Mouse (Mus musculus): ENCODE data around the gene Polr2l.
"Not testable (repeated sequence)": the region's sequence is repeated elsewhere in the genome, so short reads cannot be mapped to it uniquely, and the experiment has no call there.

The Polr2l gene

GRCm38 (mm10) chr7:141447110-141447991 is 27.6 kb downstream of the Polr2l start, which contains the start of gene Rplp2:
Rplp2 (plus strand) TSS chr7:141447370.
- peak; percentile 96 for DNase-seq

DNA sequence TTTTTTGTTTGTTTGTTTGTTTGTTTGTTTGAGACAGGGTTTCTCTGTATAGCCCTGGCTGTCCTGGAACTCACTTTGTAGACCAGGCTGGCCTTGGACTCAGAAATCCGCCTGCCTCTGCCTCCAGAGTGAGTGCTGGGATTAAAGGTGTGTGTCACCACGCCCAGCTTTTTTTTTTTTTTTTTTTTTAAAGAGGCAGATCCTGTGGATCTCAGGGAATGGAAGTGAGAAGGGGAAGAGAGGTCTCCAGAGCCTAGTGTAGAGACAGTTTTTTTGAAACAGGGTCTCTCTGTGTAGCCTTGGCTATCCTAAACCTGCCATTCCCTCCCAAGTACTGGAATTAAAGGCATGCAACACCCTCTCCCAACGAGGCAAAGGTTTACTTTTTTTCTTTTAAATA is 28.6 kb downstream of the Polr2l start:
- DNase-seq = not testable (repeated sequence)

DNA sequence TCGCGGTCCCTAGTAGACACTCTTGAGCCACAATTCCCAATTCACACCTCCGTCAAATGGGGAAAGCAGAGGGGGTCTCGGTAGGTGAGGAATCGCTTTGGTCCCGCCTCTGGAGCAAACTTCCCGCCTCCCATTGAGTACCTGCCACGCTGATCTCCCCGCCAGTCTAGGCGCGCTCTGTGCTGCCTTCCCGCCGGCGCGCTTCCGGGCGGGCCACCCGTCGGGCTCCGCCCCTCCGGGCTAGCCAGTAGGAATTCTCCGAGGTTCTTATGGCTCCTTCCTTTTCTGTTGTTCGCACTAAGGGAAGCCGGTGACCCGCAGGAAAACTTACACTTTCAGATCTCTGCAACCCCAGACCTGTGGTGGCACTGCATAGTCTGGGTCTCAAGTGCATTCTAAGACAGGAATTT is 31.1 kb downstream of the Polr2l start, which contains the start of gene Pidd1:
Pidd1 (minus strand) TSS at position 198 of the 410 bp plus-strand sequence.
- DNase-seq = peak; percentile 84

DNA sequence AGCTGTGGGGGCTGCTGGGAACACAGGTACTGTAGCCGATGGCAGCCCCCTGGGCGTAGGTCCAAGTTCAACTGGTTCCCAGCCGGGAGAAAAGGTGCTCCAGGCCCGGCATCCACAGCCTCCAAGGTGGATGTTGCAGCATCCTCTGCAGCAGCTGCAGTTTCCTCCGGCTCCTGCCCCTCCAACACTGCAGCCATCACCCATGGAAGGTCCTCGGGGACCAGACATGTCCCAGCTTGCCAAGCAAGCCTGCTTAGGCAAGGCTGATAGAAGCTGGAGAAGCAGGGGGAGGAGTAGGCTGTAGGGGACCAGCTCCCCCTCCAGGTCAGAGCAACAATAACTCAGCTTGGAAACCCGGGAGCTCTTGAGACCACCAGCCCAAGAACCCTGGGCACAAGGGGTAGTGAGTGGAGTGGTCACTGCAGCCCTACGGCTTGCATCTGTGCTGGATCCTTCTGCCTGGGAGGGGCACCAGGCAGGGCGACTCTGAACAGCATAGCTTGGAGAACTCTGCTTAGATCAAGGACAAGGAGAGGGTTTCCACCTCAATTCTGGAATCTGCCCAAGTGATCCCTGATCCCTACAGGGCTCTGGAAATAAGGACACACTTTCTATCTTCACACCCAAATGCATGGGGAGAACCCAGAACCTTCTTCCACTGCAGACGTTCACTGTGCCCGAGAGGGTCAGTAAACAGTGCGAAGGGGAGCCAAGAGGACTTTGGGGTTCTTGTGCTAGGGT is 31.7 kb downstream of the Polr2l start:
- peak; percentile 47 for DNase-seq

- no peak for DNase-seq
These were observed 32.7 kb downstream of the Polr2l start for GRCm38 (mm10) chr7:141442199-141442598.

- no peak for DNase-seq
These were observed 33.5 kb downstream of the Polr2l start for GRCm38 (mm10) chr7:141441460-141441859.

DNA sequence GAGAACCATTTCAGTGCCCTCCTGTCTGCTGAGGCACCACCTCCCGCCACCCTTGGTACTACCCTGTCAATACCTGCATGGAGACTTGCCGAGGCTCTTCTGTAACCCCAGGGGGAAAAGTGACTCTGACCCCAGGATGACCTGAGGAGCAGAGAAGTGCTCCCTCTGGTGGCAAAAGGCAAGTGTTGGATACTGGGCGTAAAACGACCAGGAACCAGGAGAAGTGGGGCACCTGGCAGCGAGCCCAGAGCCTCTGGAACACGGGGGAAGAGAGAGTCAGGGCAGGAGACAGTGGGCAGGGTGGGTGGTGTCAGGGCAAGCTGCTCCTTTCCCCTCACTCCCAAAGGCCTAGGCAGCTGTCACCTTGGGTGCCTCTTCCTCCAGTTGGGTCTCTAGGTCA is 34.3 kb downstream of the Polr2l start:
- peak; percentile 84 for DNase-seq

- DNase-seq = no peak
These were observed 35.1 kb downstream of the Polr2l start for GRCm38 (mm10) chr7:141439811-141440210.

DNA sequence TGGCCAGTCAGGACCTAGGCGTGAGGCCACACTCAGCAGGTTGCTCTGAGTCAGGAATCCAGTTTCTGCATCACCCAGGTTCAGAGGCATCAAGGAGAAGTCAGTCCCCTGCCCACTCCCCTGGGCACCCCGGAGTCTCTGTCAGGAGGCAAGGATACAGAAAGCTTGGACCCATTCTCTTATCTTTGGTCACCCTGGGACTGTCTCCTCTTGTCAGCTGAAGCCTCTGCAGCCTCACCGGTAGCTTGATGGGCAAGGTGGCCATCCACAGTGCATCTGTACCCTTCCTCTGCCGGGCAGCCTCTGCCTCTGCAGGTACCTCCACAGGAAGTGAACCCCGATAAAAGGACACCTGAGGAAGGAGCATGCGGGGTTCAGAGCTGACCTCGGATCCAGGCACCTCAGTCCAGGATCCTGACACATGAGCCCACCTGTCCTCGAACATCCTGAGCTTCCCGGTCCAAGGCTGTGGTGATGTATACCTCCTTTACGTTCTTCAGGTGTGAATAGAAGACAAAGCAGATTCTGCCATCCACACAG is 35.7 kb downstream of the Polr2l start:
- no peak for DNase-seq

- DNase-seq = no peak
These were observed 36.5 kb downstream of the Polr2l start for GRCm38 (mm10) chr7:141438201-141438968.

- DNase-seq = peak; percentile 89
These were observed 37.5 kb downstream of the Polr2l start, which contains the start of gene Slc25a22 for GRCm38 (mm10) chr7:141437178-141438120. Slc25a22 (minus strand) TSS chr7:141437892.

- DNase-seq = no peak
These were observed 38.4 kb downstream of the Polr2l start for GRCm38 (mm10) chr7:141436523-141436892.

DNA sequence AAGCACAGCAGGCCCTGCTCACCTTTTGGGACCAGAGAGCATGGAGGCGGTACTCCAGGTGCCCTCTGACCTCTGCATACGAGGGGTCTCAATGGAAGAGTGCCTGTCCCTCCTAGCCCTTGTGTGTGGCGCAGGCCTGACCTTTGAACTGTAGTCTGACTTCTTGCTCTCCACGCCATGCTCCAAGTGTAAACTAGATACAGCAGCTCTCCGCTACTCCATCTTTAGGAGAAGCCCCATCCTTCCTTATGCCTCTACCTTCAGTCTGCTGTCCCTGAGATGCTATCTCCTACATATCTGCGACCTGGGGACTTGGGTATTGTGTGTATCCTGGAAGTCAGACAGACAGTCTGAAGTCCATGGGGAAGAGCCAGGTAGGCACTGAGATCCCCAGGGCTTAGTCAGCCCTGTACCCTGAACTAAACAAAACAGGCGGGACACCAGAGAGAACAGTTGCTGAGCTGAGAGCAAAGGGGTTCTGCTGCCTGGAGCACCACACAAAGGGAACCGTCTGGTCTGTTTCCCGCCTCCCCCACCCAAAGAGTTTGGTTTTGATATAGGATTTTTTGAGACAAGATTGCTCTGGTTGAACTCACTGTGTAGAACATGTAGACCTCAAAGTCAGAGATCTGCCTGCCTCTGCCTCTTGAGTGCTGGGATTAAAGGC is 38.9 kb downstream of the Polr2l start:
- DNase-seq = no peak

GRCm38 (mm10) chr7:141435129-141435855 is 39.6 kb downstream of the Polr2l start:
- peak; percentile 70 for DNase-seq

DNA sequence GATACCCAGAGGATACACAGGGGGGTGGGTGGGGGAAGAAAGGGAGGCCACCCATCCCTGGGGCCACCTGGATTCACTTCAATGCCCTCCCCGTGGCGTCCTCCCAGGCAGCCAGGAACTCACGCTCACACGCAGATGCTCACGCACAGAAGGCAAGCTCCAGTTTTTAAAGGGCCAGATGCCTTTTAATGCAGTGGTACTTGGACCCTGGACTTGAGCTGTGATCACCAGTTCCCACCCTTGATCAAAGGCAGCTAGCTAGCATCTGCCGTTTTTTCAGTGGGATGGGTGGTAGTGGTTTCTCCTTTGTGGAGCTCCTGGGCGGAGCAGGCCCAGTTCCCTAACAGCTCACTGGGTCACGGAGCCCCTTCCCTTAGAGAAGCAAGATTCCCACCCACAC is 40.5 kb downstream of the Polr2l start:
- peak; percentile 58 for DNase-seq

GRCm38 (mm10) chr7:141433517-141434400 is 41.2 kb downstream of the Polr2l start:
- no peak for DNase-seq

DNA sequence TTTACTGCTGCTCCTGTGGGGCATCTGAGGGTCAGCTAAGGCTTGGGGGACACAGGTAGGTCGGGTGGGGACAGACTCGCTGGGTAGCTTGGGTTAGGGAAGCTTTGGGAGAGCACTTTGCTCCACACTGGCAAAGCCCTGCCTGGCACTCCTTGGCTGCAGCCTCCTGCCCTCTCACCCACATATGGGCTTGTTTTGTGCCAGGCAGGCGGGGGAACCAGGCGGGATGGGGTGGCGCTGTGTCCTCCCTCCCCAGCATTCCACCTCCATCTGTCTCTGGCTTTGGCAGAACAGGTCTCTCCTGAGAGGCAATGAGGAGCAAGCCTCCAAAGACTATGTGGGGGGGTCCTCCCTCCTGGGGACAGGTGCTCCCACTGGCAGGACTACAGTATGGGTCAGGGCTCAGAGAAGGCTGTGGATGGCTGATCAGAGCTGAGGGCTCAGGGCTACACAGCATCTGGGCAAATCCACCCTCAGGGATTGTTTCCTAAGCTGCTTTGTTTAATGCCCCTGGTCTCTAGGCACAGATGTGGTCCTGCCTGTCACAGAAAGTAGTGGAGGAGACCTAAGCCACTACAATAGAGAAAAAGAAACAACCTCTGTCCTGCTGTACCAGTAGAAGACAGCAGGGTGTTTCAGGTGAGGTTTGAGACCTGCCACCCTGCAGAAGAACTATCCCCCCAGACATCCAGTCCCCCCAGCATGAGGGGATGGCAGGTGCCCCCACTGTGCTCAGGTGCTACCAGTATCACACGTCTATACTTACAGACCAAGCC is 42.0 kb downstream of the Polr2l start:
- DNase-seq = peak; percentile 57

- DNase-seq = no peak
These were observed 42.7 kb downstream of the Polr2l start for GRCm38 (mm10) chr7:141432186-141432611.
